Mouse (Mus musculus) cerebellum, adult 9-10 months (tissue): ENCODE measurements around the gene Zfp462.

Experiments
- DNase-seq: peaks from one replicate; pipeline ENCODE4 v3.0.0; 2022

The Zfp462 gene

GRCm38 (mm10) chr4:55051345-55051744 is 106.5 kb downstream of the Zfp462 start:
- no peak for DNase-seq

DNA sequence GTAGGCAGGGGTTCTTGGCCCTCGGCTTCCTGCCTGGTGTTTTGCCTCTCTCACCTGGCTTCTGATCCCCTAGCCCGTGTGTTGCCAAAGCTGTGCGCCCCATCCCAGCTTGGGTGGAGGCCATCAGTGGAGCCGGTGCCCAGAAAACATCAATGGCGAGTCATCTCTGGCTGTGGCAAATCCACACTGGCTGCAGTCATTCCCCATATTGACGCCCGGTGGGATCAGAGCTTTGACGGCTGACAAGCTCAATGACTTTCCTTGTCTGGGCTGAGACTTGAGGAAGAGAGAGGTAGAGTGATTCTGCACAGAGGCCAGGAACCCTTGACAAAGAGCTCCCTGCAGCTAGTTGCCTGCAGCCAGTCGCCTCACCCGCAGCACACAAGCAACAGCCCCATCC is 107.8 kb downstream of the Zfp462 start:
- DNase-seq, result no peak

GRCm38 (mm10) chr4:55057666-55058455 is 113.0 kb downstream of the Zfp462 start:
- DNase-seq, result no peak

- DNase-seq, result no peak
These were observed 114.1 kb downstream of the Zfp462 start for GRCm38 (mm10) chr4:55058901-55059300.

GRCm38 (mm10) chr4:55066341-55067170 is 121.7 kb downstream of the Zfp462 start:
- no peak for DNase-seq

DNA sequence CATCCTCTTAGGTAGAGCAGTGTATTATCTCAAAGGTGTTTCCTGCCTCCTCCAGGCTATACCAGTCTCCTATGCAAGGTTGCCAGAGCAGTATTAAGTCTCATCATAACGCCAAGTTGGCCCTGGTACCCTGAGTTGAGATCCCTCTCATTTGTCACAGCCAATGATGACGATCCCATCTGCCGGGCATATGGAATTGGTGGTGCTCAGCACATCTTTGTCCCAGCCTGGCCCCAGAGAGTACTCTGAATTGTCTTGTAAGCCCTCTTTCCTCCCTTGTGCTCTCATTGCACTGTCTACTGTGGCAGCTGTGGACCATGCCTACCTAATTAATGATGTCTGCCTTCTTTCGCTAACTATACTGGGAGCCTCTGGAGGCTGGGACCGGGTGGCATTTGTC is 126.7 kb downstream of the Zfp462 start:
- DNase-seq, result no peak

GRCm38 (mm10) chr4:55077133-55077889 is 132.5 kb downstream of the Zfp462 start:
- peak; percentile 26 for DNase-seq

- no peak for DNase-seq
These were observed 133.3 kb downstream of the Zfp462 start for GRCm38 (mm10) chr4:55077902-55078716.

GRCm38 (mm10) chr4:55079056-55079455 is 134.2 kb downstream of the Zfp462 start:
- no peak for DNase-seq

GRCm38 (mm10) chr4:55084080-55084688 is 139.3 kb downstream of the Zfp462 start:
- DNase-seq, result no peak

GRCm38 (mm10) chr4:55088153-55088552 is 143.3 kb downstream of the Zfp462 start:
- no peak for DNase-seq

GRCm38 (mm10) chr4:55088922-55089321 is 144.1 kb downstream of the Zfp462 start:
- DNase-seq, result no peak

- DNase-seq, result no peak
These were observed 152.3 kb downstream of the Zfp462 start for GRCm38 (mm10) chr4:55097157-55097556.

- no peak for DNase-seq
These were observed 153.5 kb downstream of the Zfp462 start for GRCm38 (mm10) chr4:55098366-55098765.

DNA sequence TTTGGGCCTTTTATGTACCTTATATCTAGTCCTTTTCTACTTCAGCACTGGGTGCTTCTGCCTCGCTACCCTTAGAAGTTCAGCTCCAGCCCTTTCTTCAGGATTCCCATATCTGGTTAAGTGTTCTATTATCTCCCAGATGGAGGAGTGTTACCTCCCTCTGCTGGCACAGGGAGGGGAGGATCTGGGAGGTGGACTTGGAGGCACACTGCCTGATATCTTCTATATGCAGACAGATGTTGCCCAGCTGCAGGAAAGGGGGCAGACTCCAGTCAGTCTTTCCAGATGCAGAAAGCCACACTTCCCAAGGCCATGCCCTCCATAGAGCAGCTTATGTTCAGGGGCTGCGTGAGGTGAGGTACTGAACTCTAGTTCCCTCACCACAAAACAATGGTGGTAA is 156.0 kb downstream of the Zfp462 start:
- DNase-seq, result no peak

- DNase-seq, result no peak
These were observed 156.8 kb downstream of the Zfp462 start for GRCm38 (mm10) chr4:55101601-55102000.

DNA sequence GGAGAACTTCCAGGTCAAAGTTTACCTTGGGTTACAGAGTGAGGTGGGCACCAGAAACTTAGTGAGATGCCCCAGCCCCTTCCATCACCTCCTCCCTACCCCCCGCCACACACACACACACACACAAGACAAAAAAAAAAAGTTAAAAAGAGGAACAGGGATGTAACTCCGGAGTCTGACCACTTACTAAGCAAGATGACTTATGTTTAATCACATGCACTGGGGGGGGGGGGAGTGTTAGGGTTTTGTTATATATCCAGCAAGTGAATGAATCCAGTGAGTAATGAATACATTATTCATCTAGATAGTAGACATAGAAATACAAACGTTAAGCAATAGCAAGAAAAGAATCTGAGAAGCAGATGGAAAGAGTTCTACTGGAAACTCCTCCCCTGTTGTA is 157.5 kb downstream of the Zfp462 start:
- no peak for DNase-seq

DNA sequence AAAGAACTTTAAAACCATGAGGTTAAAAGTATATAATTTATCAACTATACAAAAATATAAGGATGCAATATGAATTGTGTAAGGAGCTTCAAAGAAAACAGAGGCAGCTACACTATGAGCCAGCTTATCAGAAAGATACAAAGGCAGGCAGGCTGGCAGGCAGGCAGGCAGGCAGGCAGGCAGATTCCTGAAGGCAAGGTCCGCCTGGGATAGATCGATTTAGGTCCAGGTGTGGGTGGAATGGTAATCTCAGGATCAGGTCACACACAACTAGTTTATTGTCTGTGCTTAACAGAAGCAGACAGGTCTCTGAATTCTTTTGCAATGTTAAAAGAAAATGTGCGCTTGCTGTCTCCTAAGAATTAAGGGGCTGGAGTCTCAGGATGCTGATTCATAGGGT is 158.7 kb downstream of the Zfp462 start:
- DNase-seq, result no peak

DNA sequence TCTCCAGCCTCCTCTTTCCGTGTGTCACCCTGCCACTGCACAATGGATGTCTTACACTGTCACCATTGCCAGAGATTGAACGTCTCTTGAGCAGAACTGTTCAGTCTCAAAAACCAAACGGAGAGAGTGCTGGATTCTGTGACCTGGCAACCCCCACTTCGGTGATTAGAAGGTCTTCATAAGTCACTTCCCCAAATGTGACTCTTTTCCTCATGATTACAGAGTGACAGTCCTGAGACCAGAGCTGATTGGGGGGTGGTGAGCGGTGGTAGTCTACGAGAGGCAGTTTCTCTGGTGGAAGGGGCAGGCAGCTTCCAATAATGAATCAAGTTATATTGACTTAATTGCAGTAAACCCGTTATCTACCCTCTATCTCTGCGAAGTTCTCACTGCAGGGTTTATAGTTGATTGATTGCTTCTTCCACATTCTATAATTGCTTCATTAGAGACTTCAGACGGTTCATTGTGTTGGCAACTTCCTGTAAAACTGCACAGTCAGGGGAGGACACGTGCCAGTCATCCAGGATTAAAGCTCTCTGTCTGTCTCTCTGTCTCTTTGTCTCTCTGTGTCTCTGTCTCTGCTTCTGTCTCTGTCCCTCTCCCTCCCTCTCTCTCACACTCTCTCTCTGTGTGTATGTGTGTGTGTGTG is 173.1 kb downstream of the Zfp462 start:
- no peak for DNase-seq

DNA sequence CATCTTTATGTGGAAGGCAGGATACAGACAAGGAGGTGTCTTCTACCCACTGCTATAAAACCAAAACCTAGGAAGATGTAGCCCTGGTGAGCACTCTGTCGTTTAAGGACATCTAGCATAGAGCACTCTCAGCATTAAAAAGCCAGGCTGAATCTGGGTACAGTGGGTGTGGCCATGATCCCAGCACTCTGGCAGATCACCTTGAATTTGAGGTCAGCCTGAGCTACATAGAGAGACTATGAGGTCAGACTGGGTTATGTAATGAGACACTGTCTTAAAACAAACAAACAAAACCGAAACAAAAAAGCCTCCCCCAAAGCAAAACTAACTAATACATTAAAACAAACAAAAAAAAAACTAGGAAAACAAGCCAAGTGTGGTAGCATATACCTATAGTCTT is 176.3 kb downstream of the Zfp462 start:
- peak; percentile 19 for DNase-seq

- peak; percentile 96 for DNase-seq
These were observed 177.1 kb downstream of the Zfp462 start for GRCm38 (mm10) chr4:55121952-55122351.
